Mouse (Mus musculus): ENCODE data around the gene Chn2. TPM values are rescaled to one million over a fixed set of nuclear protein-coding genes. Genes with fewer than 3 reads are reported as not detected.

Chn2 gene
- total RNA-seq, 2 experiments from 2014 or later, result 5.4 to 6.2 TPM

Other genes with a start within 250 kb of the Chn2 start
- 10 to 100 TPM; 10.1 to 11.5 TPM for gene Tril, start 218.7 kb upstream of the Chn2 start, total RNA-seq (2021)
- gene Cpvl, start 60.9 kb upstream of the Chn2 start, total RNA-seq (2021), result not detected

Data from heart, postnatal 4 days (tissue).